Mouse (Mus musculus) subcutaneous adipose tissue, adult 2 months (tissue): Measurements from ENCODE around the gene Plxna1. TPM values are rescaled to one million over a fixed set of nuclear protein-coding genes. Genes with fewer than 3 reads are reported as not detected.

Experiments
- polyA plus RNA-seq: library from polyadenylated mRNA; depleted of rRNA; stranded (reverse); fragments of >200 nt; gene quantifications from 2 replicates; pipeline ENCODE4 v1.2.3, GENCODE M21; 2012; ENCODE audit warnings: low replicate concordance; rRNA removed

Plxna1 gene
- 82.9 and 84.0 TPM in 2 replicates for polyA plus RNA-seq

DNA sequence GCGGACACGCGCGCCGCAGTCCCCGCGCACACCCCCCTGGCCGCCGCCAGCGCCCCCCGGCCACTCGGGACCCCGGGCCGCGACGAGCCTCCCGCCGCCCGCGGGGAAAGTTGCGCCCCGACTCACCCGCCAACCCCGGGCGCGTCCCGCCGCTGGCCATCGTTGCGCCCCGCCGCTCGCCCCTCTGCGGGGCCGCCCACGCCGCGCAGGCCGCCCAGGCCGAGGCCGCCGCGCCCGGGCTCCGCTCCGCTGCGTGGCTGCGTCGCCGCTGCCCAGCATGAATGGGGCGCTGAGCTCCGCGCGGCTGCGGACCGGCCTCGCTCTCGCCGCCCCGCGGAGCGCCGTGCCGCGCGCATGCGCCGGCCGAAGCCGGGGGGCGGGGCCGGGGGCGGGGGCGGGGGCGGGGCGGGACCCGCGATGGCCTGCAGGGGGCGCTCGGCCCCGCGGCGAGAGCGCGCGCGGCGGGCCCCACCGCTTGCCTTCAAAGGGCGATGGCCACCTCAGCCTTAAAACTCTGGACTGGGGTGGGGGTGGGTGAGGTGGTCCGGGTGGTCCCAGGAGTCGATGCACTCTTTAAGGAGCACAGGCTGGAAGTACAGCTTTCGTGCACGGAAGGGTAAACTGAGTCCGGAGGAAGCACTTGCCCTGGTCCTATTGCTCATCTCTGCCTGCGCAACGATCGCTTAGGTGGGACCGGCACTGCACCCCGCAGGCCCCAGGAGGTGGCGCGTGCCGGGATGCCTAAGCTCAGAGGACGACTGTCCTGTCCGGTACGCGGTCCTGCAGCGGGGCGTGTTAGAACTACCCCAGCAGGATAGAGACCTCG, at the start of gene Plxna1:
TSS of gene Plxna1 (minus strand) at position 340 of the 826 bp plus-strand sequence.

Other genes with a start within 250 kb of the Plxna1 start
- 106 and 225 TPM in 2 replicates for gene Chchd6, start 233.0 kb upstream of the Plxna1 start, polyA plus RNA-seq